8 mouse cellular contexts compared by ENCODE assay signal in the genomic region with DNA sequence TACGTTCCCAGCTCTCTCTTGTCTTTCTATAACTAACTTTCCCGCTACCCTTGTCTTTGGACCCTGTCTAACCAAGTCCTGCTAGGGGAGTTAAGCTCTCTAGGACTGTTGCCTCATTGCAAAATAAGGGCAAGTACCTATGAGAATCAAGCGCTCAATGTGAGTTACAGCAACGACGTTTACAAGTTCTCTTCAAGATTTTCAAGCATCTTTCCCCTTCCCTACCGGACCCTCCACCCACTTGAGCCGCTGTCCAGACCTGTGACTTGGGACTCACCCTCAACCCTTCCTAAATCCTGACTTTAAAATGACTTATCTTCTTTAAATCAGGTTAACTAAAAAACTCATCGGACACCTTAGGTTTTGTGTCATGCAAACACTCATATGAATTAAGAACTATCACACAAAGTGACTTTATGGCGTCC. TPM values are rescaled to one million over a fixed set of nuclear protein-coding genes. Genes with fewer than 3 reads are reported as not detected.
DNase-seq lines count a peak whose midpoint lies in the region; ATAC-seq lines count a peak whose summit lies in the region.

No protein-coding gene starts in this region.

- WGBS in kidney, embryonic 14.5 days, result 8% methylated on average over 9 of the region's 9 CpGs
- 7% methylated on average over 9 of the region's 9 CpGs for WGBS in limb, embryonic 12.5 days
- WGBS in neural tube, embryonic 12.5 days, result 9% methylated on average over 9 of the region's 9 CpGs

- no peak for DNase-seq in kidney, adult 18-20 months
- DNase-seq in NIH3T3 (ENCODE audit: low read depth), result peak; percentile 50
- DNase-seq in urinary bladder, postnatal 14 days (ENCODE audit: low spot score), result no peak
- DNase-seq in adrenal gland, adult 8-10 months, result no peak

- H3K4me1 ChIP-seq in kidney, embryonic 14.5 days (ENCODE audit: control insufficient read depth, insufficient read depth, low read length), result 0 out of 2 replicates have a peak, but pooled peaks cover 3% of the 10 kb centered on the region
- H3K4me1 ChIP-seq in limb, embryonic 12.5 days (replicated peaks), result peaks cover 9% of the 10 kb centered on the region; the same call in 1 of the 2 replicates
- H3K4me1 ChIP-seq in neural tube, embryonic 12.5 days, result peaks cover 16% of the 10 kb centered on the region; the same call in 1 of the 2 replicates

- H3K27me3 ChIP-seq in kidney, embryonic 14.5 days (ENCODE audit: control insufficient read depth, insufficient read depth, low read length), result no peaks in the 10 kb centered on the region
- no peaks in the 10 kb centered on the region for H3K27me3 ChIP-seq in limb, embryonic 12.5 days
- no peaks in the 10 kb centered on the region for H3K27me3 ChIP-seq in neural tube, embryonic 12.5 days (replicated peaks)

- peak; percentile 4; the same call in 1 of the 2 replicates for ATAC-seq in kidney, embryonic 14.5 days (ENCODE audit: low FRiP score, low TSS enrichment)
- ATAC-seq in granulocyte monocyte progenitor cell, adult 5-6 weeks (replicated peaks; ENCODE audit: poor library complexity, severe bottlenecking), result peak; percentile 21
- no peak for ATAC-seq in limb, embryonic 12.5 days (ENCODE audit: insufficient number of reproducible peaks, insufficient read depth, low FRiP score, low TSS enrichment, low read depth)
- peak; percentile 10 for ATAC-seq in neural tube, embryonic 12.5 days (ENCODE audit: low FRiP score, low read depth)

- H3K4me2 ChIP-seq in kidney, embryonic 14.5 days (replicated peaks; ENCODE audit: low read depth, low read length), result peak overlapping the region; percentile 70
- peak overlapping the region; percentile 66 for H3K4me2 ChIP-seq in limb, embryonic 12.5 days
- peak overlapping the region; percentile 72 for H3K4me2 ChIP-seq in neural tube, embryonic 12.5 days (replicated peaks)

- peak overlapping the region; percentile 99 for H3K9ac ChIP-seq in kidney, embryonic 14.5 days (ENCODE audit: low read depth, low read length)
- peak overlapping the region; percentile 98 for H3K9ac ChIP-seq in limb, embryonic 12.5 days (replicated peaks)
- H3K9ac ChIP-seq in neural tube, embryonic 12.5 days, result peak overlapping the region; percentile 94

- H3K4me3 ChIP-seq in kidney, embryonic 14.5 days (ENCODE audit: low read length), result peak overlapping the region; percentile 75
- peak overlapping the region; percentile 78 for H3K4me3 ChIP-seq in limb, embryonic 12.5 days (replicated peaks)
- peak overlapping the region; percentile 71 for H3K4me3 ChIP-seq in neural tube, embryonic 12.5 days

- H3K27ac ChIP-seq in kidney, embryonic 14.5 days (ENCODE audit: low read depth, low read length), result peak overlapping the region; percentile 99
- peak overlapping the region; percentile 99 for H3K27ac ChIP-seq in limb, embryonic 12.5 days
- peak overlapping the region; percentile 94 for H3K27ac ChIP-seq in neural tube, embryonic 12.5 days

- no peaks in the 10 kb centered on the region for H3K9me3 ChIP-seq in kidney, embryonic 14.5 days (ENCODE audit: control insufficient read depth, low read length)
- H3K9me3 ChIP-seq in limb, embryonic 12.5 days, result no peaks in the 10 kb centered on the region
- H3K9me3 ChIP-seq in neural tube, embryonic 12.5 days, result no peaks in the 10 kb centered on the region

- no peaks in the 10 kb centered on the region for H3K36me3 ChIP-seq in kidney, embryonic 14.5 days (ENCODE audit: control insufficient read depth, insufficient read depth, low read length)
- no peaks in the 10 kb centered on the region for H3K36me3 ChIP-seq in limb, embryonic 12.5 days
- H3K36me3 ChIP-seq in neural tube, embryonic 12.5 days, result no peaks in the 10 kb centered on the region

RNA-seq across cellular contexts. Expression of a gene that starts 0.3 kb away (rescaled TPM):
- 10.9 and 12.4 TPM in 2 replicates for polyA plus RNA-seq in kidney, embryonic 14.5 days (2014; fragmentation: Nextera tagmentation; extraction: Ambion mirVana)
- 8.5 and 25.0 TPM in 2 replicates for total RNA-seq in granulocyte monocyte progenitor cell, adult 5-6 weeks (2014; fragmentation: Nextera tagmentation)
- 23.5 and 26.0 TPM in 2 replicates for total RNA-seq in granulocyte monocyte progenitor cell, adult 5-6 weeks (2017)
- 10.1 and 11.8 TPM in 2 replicates for polyA plus RNA-seq in limb, embryonic 12.5 days (2016; fragmentation: Nextera tagmentation; extraction: Ambion mirVana)
- 8.5 and 10.7 TPM in 2 replicates for polyA plus RNA-seq in neural tube, embryonic 12.5 days (2016; fragmentation: Nextera tagmentation; extraction: Ambion mirVana)
- 10 to 100 TPM in 3 of 4 experiments, 1 to 10 TPM in 1; 8.8 to 16.3 (median 13.1) TPM for total RNA-seq in adrenal gland, adult 8-10 months (2022)

RNA-seq across cellular contexts. Expression of a gene that starts 11.9 kb away (rescaled TPM):
- polyA plus RNA-seq in kidney, embryonic 14.5 days (2014; fragmentation: Nextera tagmentation; extraction: Ambion mirVana), result 0.20 and 0.22 TPM in 2 replicates
- total RNA-seq in granulocyte monocyte progenitor cell, adult 5-6 weeks (2014; fragmentation: Nextera tagmentation), result not detected in 2 replicates
- total RNA-seq in granulocyte monocyte progenitor cell, adult 5-6 weeks (2017), result not detected in 2 replicates
- not detected in 2 replicates for polyA plus RNA-seq in limb, embryonic 12.5 days (2016; fragmentation: Nextera tagmentation; extraction: Ambion mirVana)
- 0.11 and 0.45 TPM in 2 replicates for polyA plus RNA-seq in neural tube, embryonic 12.5 days (2016; fragmentation: Nextera tagmentation; extraction: Ambion mirVana)
- total RNA-seq in adrenal gland, adult 8-10 months (2022), result not detected

RNA-seq across cellular contexts. Expression of a gene that starts 37.6 kb away (rescaled TPM):
- 17.2 and 18.2 TPM in 2 replicates for polyA plus RNA-seq in kidney, embryonic 14.5 days (2014; fragmentation: Nextera tagmentation; extraction: Ambion mirVana)
- total RNA-seq in granulocyte monocyte progenitor cell, adult 5-6 weeks (2014; fragmentation: Nextera tagmentation), result 15.4 and 16.6 TPM in 2 replicates
- total RNA-seq in granulocyte monocyte progenitor cell, adult 5-6 weeks (2017), result 7.8 and 10.7 TPM in 2 replicates
- 11.2 and 12.1 TPM in 2 replicates for polyA plus RNA-seq in limb, embryonic 12.5 days (2016; fragmentation: Nextera tagmentation; extraction: Ambion mirVana)
- 13.8 and 14.6 TPM in 2 replicates for polyA plus RNA-seq in neural tube, embryonic 12.5 days (2016; fragmentation: Nextera tagmentation; extraction: Ambion mirVana)
- total RNA-seq in adrenal gland, adult 8-10 months (2022), result 10 to 100 TPM; 33.3 to 36.7 (median 34.6) TPM
